Mouse (Mus musculus) bone marrow macrophage, adult 2 months (primary cell): ENCODE measurements around the gene Cd302.

ENCODE experiments used
- CTCF ChIP-seq: IDR thresholded peaks from 2 replicates; pipeline ENCODE4 v1.5.1; 2012; ENCODE audit warnings: low read depth, mild to moderate bottlenecking, low read length, moderate library complexity
- POLR2A ChIP-seq: IDR thresholded peaks from 2 replicates; pipeline ENCODE4 v1.6.1; 2012; ENCODE audit warnings: mild to moderate bottlenecking, low read depth, low read length, borderline replicate concordance

DNA sequence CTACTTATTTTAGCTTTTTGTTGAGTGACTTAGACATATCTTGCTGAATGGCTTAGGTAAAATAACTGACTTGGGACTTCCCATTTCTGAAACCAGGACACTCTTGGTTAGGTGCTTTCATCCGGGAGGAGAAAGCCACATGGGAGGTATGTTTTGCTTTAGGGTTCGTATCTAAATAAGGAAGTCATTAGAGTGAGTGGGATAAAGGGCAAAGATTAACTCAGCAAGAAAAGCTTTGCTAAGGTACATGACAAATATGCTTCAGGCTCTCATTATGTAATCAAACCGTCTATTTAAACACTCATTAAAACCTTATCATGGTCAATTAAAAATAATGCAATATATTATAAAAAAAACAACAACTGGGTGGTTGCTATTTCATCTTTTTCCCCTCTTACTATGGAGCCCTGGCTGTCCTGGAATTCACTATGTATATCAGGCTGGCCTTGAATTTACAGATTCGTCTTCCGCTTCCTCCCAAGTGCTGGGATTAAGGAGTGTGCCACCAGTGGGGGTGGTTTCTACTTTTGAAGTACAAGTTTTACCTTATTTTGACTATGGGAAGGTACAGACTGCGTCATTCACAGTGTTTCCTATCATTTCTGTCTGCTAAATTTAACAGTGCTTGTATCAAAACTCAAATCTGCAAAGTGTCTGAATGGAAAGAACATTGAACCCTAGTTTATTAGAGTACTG is 37.9 kb upstream of the Cd302 start:
- no peak for TF ChIP-seq CTCF
- no peak for TF ChIP-seq POLR2A
